Mouse (Mus musculus): Measurements from ENCODE around the gene Itga10. TPM values are rescaled to one million over a fixed set of nuclear protein-coding genes. Genes with fewer than 3 reads are reported as not detected.
"Not testable (repeated sequence)": the region's sequence is repeated elsewhere in the genome, so short reads cannot be mapped to it uniquely, and the experiment has no call there.

The Itga10 gene
- total RNA-seq, 2 experiments from 2014 or later, result 1.8 to 2.0 TPM

- no peak for DNase-seq
Measured at GRCm38 (mm10) chr3:96680269-96680956, 35.0 kb downstream of the Itga10 start.

GRCm38 (mm10) chr3:96683496-96683895 is 38.1 kb downstream of the Itga10 start:
- DNase-seq, result no peak

GRCm38 (mm10) chr3:96684151-96684821 is 38.9 kb downstream of the Itga10 start:
- peak; percentile 42 for DNase-seq

- peak; percentile 37 for DNase-seq
Measured at GRCm38 (mm10) chr3:96684822-96685156, 39.4 kb downstream of the Itga10 start.

GRCm38 (mm10) chr3:96686057-96686456 is 40.7 kb downstream of the Itga10 start:
- DNase-seq, result not testable (repeated sequence)

- no peak for DNase-seq
Measured at GRCm38 (mm10) chr3:96688854-96689253, 43.5 kb downstream of the Itga10 start.

GRCm38 (mm10) chr3:96690298-96690697 is 44.9 kb downstream of the Itga10 start:
- DNase-seq, result no peak

- DNase-seq, result peak; percentile 51
Measured at GRCm38 (mm10) chr3:96692506-96692905, 47.1 kb downstream of the Itga10 start.

- no peak for DNase-seq
Measured at GRCm38 (mm10) chr3:96693579-96693978, 48.2 kb downstream of the Itga10 start.

GRCm38 (mm10) chr3:96696198-96696765 is 50.9 kb downstream of the Itga10 start, which contains the start of gene Pias3:
Pias3 (plus strand) TSS chr3:96696384.
- DNase-seq, result peak; percentile 92

GRCm38 (mm10) chr3:96696766-96697732 is 51.7 kb downstream of the Itga10 start:
- DNase-seq, result peak; percentile 96

GRCm38 (mm10) chr3:96698993-96699690 is 53.8 kb downstream of the Itga10 start:
- DNase-seq, result no peak

- DNase-seq, result peak; percentile 49
Measured at GRCm38 (mm10) chr3:96700376-96700775, 55.0 kb downstream of the Itga10 start.

- no peak for DNase-seq
Measured at GRCm38 (mm10) chr3:96701003-96701402, 55.6 kb downstream of the Itga10 start.

GRCm38 (mm10) chr3:96704778-96705177 is 59.4 kb downstream of the Itga10 start:
- peak; percentile 46 for DNase-seq

GRCm38 (mm10) chr3:96706217-96706616 is 60.8 kb downstream of the Itga10 start:
- no peak for DNase-seq

- no peak for DNase-seq
Measured at GRCm38 (mm10) chr3:96706984-96707383, 61.6 kb downstream of the Itga10 start.

GRCm38 (mm10) chr3:96707903-96708683 is 62.7 kb downstream of the Itga10 start, which contains the start of gene Nudt17:
Nudt17 (minus strand) TSS chr3:96708562.
- peak; percentile 94 for DNase-seq

- DNase-seq, result no peak
Measured at GRCm38 (mm10) chr3:96708684-96709064, 63.3 kb downstream of the Itga10 start.
